Mouse (Mus musculus) lung, postnatal 0 days (tissue): ENCODE measurements around the gene Dlx1.

Source experiments
- CTCF ChIP-seq: IDR thresholded peaks from 2 replicates; pipeline ENCODE4 v1.5.1; 2016; ENCODE audit warnings: antibody characterized with exemption, mild to moderate bottlenecking
- EP300 ChIP-seq: IDR thresholded peaks from 2 replicates; pipeline ENCODE4 v1.6.1; 2016; ENCODE audit warnings: antibody characterized with exemption, mild to moderate bottlenecking, control low read depth

DNA sequence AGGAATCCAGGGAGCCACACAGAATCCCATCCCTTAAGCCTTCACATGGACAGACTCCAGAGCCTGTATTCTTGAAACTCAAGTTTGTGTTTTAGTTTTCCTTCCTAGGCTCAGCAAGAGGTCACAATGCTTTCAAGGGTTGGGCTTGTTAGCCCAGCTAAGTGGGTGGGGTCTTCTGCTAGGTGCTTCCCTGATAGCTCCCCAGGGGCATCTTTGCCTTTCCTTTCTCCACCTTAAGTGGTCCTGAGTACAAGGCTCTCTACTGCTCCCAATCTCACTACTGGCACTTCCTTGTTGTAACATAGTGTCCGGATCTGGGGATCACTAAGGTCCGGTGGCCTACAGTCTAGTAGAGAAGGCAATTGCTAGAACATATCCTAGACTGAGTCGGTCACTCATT is 22.4 kb downstream of the Dlx1 start:
- TF ChIP-seq CTCF (no peak), EP300 (no peak)
